Comparison of ENCODE assay signal across 7 mouse cellular contexts in genomic region chr4:46991016-46991958, GRCm38 (mm10). TPM values are rescaled to one million over a fixed set of nuclear protein-coding genes. Genes with fewer than 3 reads are reported as not detected.
DNase-seq lines count a peak whose midpoint lies in the region; ATAC-seq and TF ChIP-seq lines count a peak whose summit lies in the region.

Gene Gabbr2 (minus strand): TSS chr4:46991873.

- H3K4me1 ChIP-seq in ES-Bruce4 (ENCODE audit: control insufficient read depth, insufficient read depth, low read length): no peaks in the 10 kb centered on the region
- H3K4me1 ChIP-seq in embryonic facial prominence, embryonic 13.5 days: peaks cover 18% of the 10 kb centered on the region
- no peaks in the 10 kb centered on the region for H3K4me1 ChIP-seq in intestine, postnatal 0 days (replicated peaks; ENCODE audit: control insufficient read depth, insufficient read depth, low read length)
- no peaks in the 10 kb centered on the region for H3K4me1 ChIP-seq in limb, embryonic 14.5 days (ENCODE audit: control insufficient read depth, insufficient read depth, low read length)

- TF ChIP-seq POLR2A in ES-Bruce4 (IDR thresholded peaks at IDR 0.05; ENCODE audit: insufficient read depth, low read length): no peak
- TF ChIP-seq POLR2A in limb, embryonic 14.5 days (IDR thresholded peaks at IDR 0.05; ENCODE audit: borderline replicate concordance, extremely low read depth, insufficient read depth, insufficient read length): no peak

- peak within 1 kb of the TSS; percentile 99 for H3K4me2 ChIP-seq in embryonic facial prominence, embryonic 13.5 days
- H3K4me2 ChIP-seq in intestine, postnatal 0 days (replicated peaks; ENCODE audit: low read depth): peak within 1 kb of the TSS; percentile 70
- peak within 1 kb of the TSS; percentile 92 for H3K4me2 ChIP-seq in limb, embryonic 14.5 days (replicated peaks; ENCODE audit: low read depth, low read length, severe bottlenecking)

- TF ChIP-seq EP300 in ES-Bruce4 (IDR thresholded peaks at IDR 0.05; ENCODE audit: insufficient read depth, low read depth, low read length): no peak

- no peak; the same call in 1 of the 2 replicates for ATAC-seq in embryonic facial prominence, embryonic 13.5 days (ENCODE audit: insufficient number of reproducible peaks, insufficient read depth, low FRiP score, low TSS enrichment, low read depth)
- ATAC-seq in intestine, postnatal 0 days: no peak
- no peak for ATAC-seq in limb, embryonic 14.5 days (ENCODE audit: low FRiP score, low read depth)

- H3K4me3 ChIP-seq in ES-Bruce4 (ENCODE audit: low read depth, low read length): peak within 1 kb of the TSS; percentile 62
- peak within 1 kb of the TSS; percentile 63 for H3K4me3 ChIP-seq in embryonic facial prominence, embryonic 13.5 days
- H3K4me3 ChIP-seq in intestine, postnatal 0 days (ENCODE audit: low read depth, low read length): peak within 1 kb of the TSS; percentile 44
- H3K4me3 ChIP-seq in limb, embryonic 14.5 days (replicated peaks; ENCODE audit: low read length): peak within 1 kb of the TSS; percentile 49

- peak; percentile 16 for DNase-seq in R1 (ENCODE audit: low read depth, low spot score)
- DNase-seq in limb, embryonic 14.5 days (ENCODE audit: low spot score): no peak
- DNase-seq in right cerebral cortex, postnatal 10 days (ENCODE audit: low spot score in 2 of 2): peak; percentile 84 to 86
- DNase-seq in urinary bladder, postnatal 10 days (ENCODE audit: low spot score): no peak

- peak within 1 kb of the TSS; percentile 75 for H3K9ac ChIP-seq in ES-Bruce4 (ENCODE audit: low read depth, poor library complexity, severe bottlenecking)
- peak within 1 kb of the TSS; percentile 62 for H3K9ac ChIP-seq in embryonic facial prominence, embryonic 13.5 days
- no peak within 1 kb of the TSS for H3K9ac ChIP-seq in intestine, postnatal 0 days (ENCODE audit: low read depth, low read length)
- 0 out of 2 replicates have a peak within 1 kb of the TSS, but pooled peaks have one; percentile 7 for H3K9ac ChIP-seq in limb, embryonic 14.5 days (ENCODE audit: low read depth, low read length, severe bottlenecking)

- H3K27ac ChIP-seq in ES-Bruce4 (ENCODE audit: insufficient read depth, low read length): no peak within 1 kb of the TSS
- no peak within 1 kb of the TSS for H3K27ac ChIP-seq in embryonic facial prominence, embryonic 13.5 days
- no peak within 1 kb of the TSS for H3K27ac ChIP-seq in intestine, postnatal 0 days (ENCODE audit: low read depth, low read length)
- H3K27ac ChIP-seq in limb, embryonic 14.5 days (replicated peaks; ENCODE audit: low read depth, low read length): no peak within 1 kb of the TSS

- no peak for TF ChIP-seq CTCF in ES-Bruce4 (IDR thresholded peaks at IDR 0.05; ENCODE audit: low read depth, low read length)
- TF ChIP-seq CTCF in intestine, postnatal 0 days (IDR thresholded peaks at IDR 0.05; ENCODE audit: low read depth): no peak

- no peaks in the 10 kb centered on the region for H3K9me3 ChIP-seq in ES-Bruce4 (replicated peaks; ENCODE audit: control insufficient read depth, insufficient read depth, low read length, poor library complexity, severe bottlenecking)
- H3K9me3 ChIP-seq in embryonic facial prominence, embryonic 13.5 days: no peaks in the 10 kb centered on the region
- H3K9me3 ChIP-seq in intestine, postnatal 0 days (ENCODE audit: control insufficient read depth): no peaks in the 10 kb centered on the region
- H3K9me3 ChIP-seq in limb, embryonic 14.5 days (ENCODE audit: control insufficient read depth, low read length): no peaks in the 10 kb centered on the region

- no peaks in the 10 kb centered on the region for H3K36me3 ChIP-seq in ES-Bruce4 (ENCODE audit: control insufficient read depth, insufficient read depth, low read length, poor library complexity, severe bottlenecking)
- no peaks in the 10 kb centered on the region for H3K36me3 ChIP-seq in embryonic facial prominence, embryonic 13.5 days
- H3K36me3 ChIP-seq in intestine, postnatal 0 days (ENCODE audit: control insufficient read depth, insufficient read depth): no peaks in the 10 kb centered on the region
- no peaks in the 10 kb centered on the region for H3K36me3 ChIP-seq in limb, embryonic 14.5 days (ENCODE audit: control insufficient read depth, insufficient read depth, low read length)

- peaks cover 11% of the 10 kb centered on the region for H3K27me3 ChIP-seq in ES-Bruce4 (ENCODE audit: control insufficient read depth, insufficient read depth, low read length, poor library complexity, severe bottlenecking)
- H3K27me3 ChIP-seq in embryonic facial prominence, embryonic 13.5 days: peaks cover 91% of the 10 kb centered on the region
- peaks cover 56% of the 10 kb centered on the region for H3K27me3 ChIP-seq in intestine, postnatal 0 days (replicated peaks; ENCODE audit: control insufficient read depth, insufficient read depth, low read length)
- H3K27me3 ChIP-seq in limb, embryonic 14.5 days (ENCODE audit: control insufficient read depth, insufficient read depth, low read length): peaks cover 60% of the 10 kb centered on the region

- under 1% methylated on average over 129 of the region's 134 CpGs for WGBS in embryonic facial prominence, embryonic 13.5 days
- WGBS in intestine, postnatal 0 days: 1% methylated on average over 73 of the region's 134 CpGs
- 1% methylated on average over 69 of the region's 134 CpGs for WGBS in limb, embryonic 14.5 days

RNA-seq across cellular contexts. Expression of gene Gabbr2, which starts in this region (rescaled TPM):
- polyA plus RNA-seq in ES-Bruce4 (2011; ENCODE audit: insufficient read depth, insufficient read length, low read depth, missing spikeins): not detected in 2 replicates
- 0.20 and 0.30 TPM in 2 replicates for polyA plus RNA-seq in embryonic facial prominence, embryonic 13.5 days (2015; fragmentation: Nextera tagmentation; extraction: Ambion mirVana)
- 0.07 and 0.14 TPM in 2 replicates for polyA plus RNA-seq in intestine, postnatal 0 days (2015; fragmentation: Nextera tagmentation; extraction: Ambion mirVana)
- polyA plus RNA-seq in limb, embryonic 14.5 days (2012; rRNA removed): 0.09 and 0.30 TPM in 2 replicates
- 0.07 and 0.15 TPM in 2 replicates for polyA plus RNA-seq in limb, embryonic 14.5 days (2014; fragmentation: Nextera tagmentation; extraction: Ambion mirVana)

Comparison
In these comparisons a context has a peak if more than half of its experiments do, and no peak if none do; other contexts are left out.
1. DNase-seq: peak in R1 (single experiment) and right cerebral cortex, postnatal 10 days (2 of 2); none in limb, embryonic 14.5 days (single experiment) and urinary bladder, postnatal 10 days (single experiment).
2. Peak in every context shown above with its lines, with median percentiles within 50 percentile points of each other: H3K4me3 ChIP-seq and H3K4me2 ChIP-seq.